Mouse (Mus musculus) layer of hippocampus, adult 11-12 months (tissue): ENCODE measurements around the gene Unc13a.

Experiments used
- DNase-seq: peaks from one replicate; pipeline ENCODE4 v3.0.0; 2022; ENCODE audit warnings: low spot score

Unc13a gene

GRCm38 (mm10) chr8:71665331-71666130 lies 6.0 kb downstream of the Unc13a start:
- peak; percentile 66 for DNase-seq

- DNase-seq = peak; percentile 89
These were observed 11.0 kb downstream of the Unc13a start for GRCm38 (mm10) chr8:71660325-71661120.

- no peak for DNase-seq
These were observed 11.8 kb downstream of the Unc13a start for GRCm38 (mm10) chr8:71659751-71660150.

GRCm38 (mm10) chr8:71658515-71659049 lies 13.0 kb downstream of the Unc13a start:
- no peak for DNase-seq

- DNase-seq = no peak
These were observed 13.7 kb downstream of the Unc13a start for GRCm38 (mm10) chr8:71657816-71658215.

- no peak for DNase-seq
These were observed 17.0 kb downstream of the Unc13a start for GRCm38 (mm10) chr8:71654600-71654999.

GRCm38 (mm10) chr8:71645510-71645909 lies 26.0 kb downstream of the Unc13a start:
- no peak for DNase-seq

GRCm38 (mm10) chr8:71639318-71639717 lies 32.2 kb downstream of the Unc13a start:
- no peak for DNase-seq

- no peak for DNase-seq
These were observed 33.2 kb downstream of the Unc13a start for GRCm38 (mm10) chr8:71638321-71638720.

- peak; percentile 59 for DNase-seq
These were observed 34.1 kb downstream of the Unc13a start for GRCm38 (mm10) chr8:71637149-71638095.

GRCm38 (mm10) chr8:71633981-71634667 lies 37.4 kb downstream of the Unc13a start:
- peak; percentile 57 for DNase-seq

GRCm38 (mm10) chr8:71633164-71633563 lies 38.4 kb downstream of the Unc13a start:
- peak; percentile 49 for DNase-seq

- no peak for DNase-seq
These were observed 39.7 kb downstream of the Unc13a start for GRCm38 (mm10) chr8:71631897-71632296.

- DNase-seq = no peak
These were observed 40.8 kb downstream of the Unc13a start for GRCm38 (mm10) chr8:71630761-71631160.

- peak; percentile 47 for DNase-seq
These were observed 41.8 kb downstream of the Unc13a start for GRCm38 (mm10) chr8:71629781-71630212.

GRCm38 (mm10) chr8:71629096-71629697 lies 42.4 kb downstream of the Unc13a start:
- DNase-seq = peak; percentile 91

GRCm38 (mm10) chr8:71628396-71629095 lies 43.0 kb downstream of the Unc13a start:
- no peak for DNase-seq

- no peak for DNase-seq
These were observed 44.1 kb downstream of the Unc13a start for GRCm38 (mm10) chr8:71627265-71628099.

- DNase-seq = no peak
These were observed 44.8 kb downstream of the Unc13a start for GRCm38 (mm10) chr8:71626753-71627152.
